Mouse (Mus musculus): ENCODE measurements around the gene Atl3. TPM values are rescaled to one million over a fixed set of nuclear protein-coding genes. Genes with fewer than 3 reads are reported as not detected.

Atl3 gene
- polyA plus RNA-seq, 1 experiment, result 15.3 TPM

DNA sequence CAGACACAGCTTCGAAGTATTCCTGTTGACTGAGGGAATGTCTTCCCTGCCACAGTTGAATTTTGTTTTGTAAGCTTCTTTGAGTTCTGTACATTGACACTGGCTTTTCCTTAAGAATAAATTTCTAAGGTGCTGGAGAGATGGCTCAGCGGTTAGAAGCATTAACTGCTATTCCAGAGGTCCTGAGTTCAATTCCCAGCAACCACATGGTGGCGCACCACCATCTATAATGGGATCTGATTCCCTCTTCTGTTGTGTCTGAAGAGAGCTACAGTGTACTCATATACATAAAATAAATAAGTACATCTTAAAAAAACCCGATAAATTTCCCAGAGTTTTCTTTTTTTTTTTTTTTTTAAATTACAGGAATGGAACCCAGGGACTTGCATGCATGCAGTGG is 14.2 kb downstream of the Atl3 start:
- Histone ChIP-seq H3K36me3 (ENCODE audit: control insufficient read depth, insufficient read depth, low read length) (peaks cover 6% of the 10 kb centered on the region), H3K4me1 (replicated peaks; ENCODE audit: control insufficient read depth, insufficient read depth, low read length) (no peaks in the 10 kb centered on the region), H3K27ac (ENCODE audit: control insufficient read depth, insufficient read depth, low read length) (no peak overlapping the region), H3K4me3 (ENCODE audit: control insufficient read depth, insufficient read depth, low read length) (no peak overlapping the region), H3K27me3 (ENCODE audit: control insufficient read depth, insufficient read depth, low read length) (no peaks in the 10 kb centered on the region)
- no peak for TF ChIP-seq CTCF (IDR thresholded peaks at IDR 0.05; ENCODE audit: borderline replicate concordance, control insufficient read depth, extremely low read depth, insufficient read depth, low read length, poor library complexity)
- no peak for TF ChIP-seq POLR2A (IDR thresholded peaks at IDR 0.05; ENCODE audit: control insufficient read depth, extremely low read depth, insufficient read depth, low read length, poor library complexity)
- DNase-seq, result peak; percentile 23
- 93% methylated on average over 4 of the region's 4 CpGs for WGBS

GRCm38 (mm10) chr19:7516437-7516836 is 22.6 kb downstream of the Atl3 start:
- H3K4me3 ChIP-seq (ENCODE audit: control insufficient read depth, insufficient read depth, low read length), result no peak overlapping the region
- H3K36me3 ChIP-seq (ENCODE audit: control insufficient read depth, insufficient read depth, low read length), result peaks cover 29% of the 10 kb centered on the region

DNA sequence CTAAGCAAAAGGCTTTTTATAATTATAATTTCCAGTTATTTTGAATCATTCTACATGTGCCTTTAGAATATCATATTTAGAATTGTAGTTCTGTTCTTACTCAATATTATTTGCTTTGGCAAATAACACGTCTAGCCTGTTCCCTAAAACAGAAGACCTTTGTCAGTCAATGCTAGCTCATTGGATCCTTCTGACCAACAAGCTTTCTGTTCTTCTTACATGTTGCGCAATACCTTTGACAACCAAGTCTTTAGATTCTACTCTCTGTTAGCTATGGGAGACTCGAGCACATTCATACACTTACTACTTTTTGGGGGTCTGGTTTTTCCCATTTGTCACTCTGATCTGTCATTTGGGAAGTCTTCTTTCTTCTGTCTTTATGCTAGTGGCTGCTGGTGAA is 27.8 kb downstream of the Atl3 start:
- Histone ChIP-seq H3K4me3 (ENCODE audit: control insufficient read depth, insufficient read depth, low read length) (no peak overlapping the region), H3K36me3 (ENCODE audit: control insufficient read depth, insufficient read depth, low read length) (peaks cover 59% of the 10 kb centered on the region), H3K27me3 (ENCODE audit: control insufficient read depth, insufficient read depth, low read length) (no peaks in the 10 kb centered on the region), H3K27ac (ENCODE audit: control insufficient read depth, insufficient read depth, low read length) (no peak overlapping the region), H3K4me1 (replicated peaks; ENCODE audit: control insufficient read depth, insufficient read depth, low read length) (no peaks in the 10 kb centered on the region)
- TF ChIP-seq POLR2A (IDR thresholded peaks at IDR 0.05; ENCODE audit: control insufficient read depth, extremely low read depth, insufficient read depth, low read length, poor library complexity), result no peak
- no peak for DNase-seq
- 96% methylated on average over 3 of the region's 3 CpGs for WGBS

More at GRCm38 (mm10) chr19:7516437-7516836, 22.6 kb downstream of the Atl3 start:
- no peaks in the 10 kb centered on the region for H3K4me1 ChIP-seq (replicated peaks; ENCODE audit: control insufficient read depth, insufficient read depth, low read length)
- H3K27ac ChIP-seq (ENCODE audit: control insufficient read depth, insufficient read depth, low read length), result no peak overlapping the region
- WGBS, result 93% methylated on average over 1 of the region's 1 CpGs
- DNase-seq, result no peak
- TF ChIP-seq CTCF (IDR thresholded peaks at IDR 0.05; ENCODE audit: borderline replicate concordance, control insufficient read depth, extremely low read depth, insufficient read depth, low read length, poor library complexity), result no peak
- no peak for TF ChIP-seq POLR2A (IDR thresholded peaks at IDR 0.05; ENCODE audit: control insufficient read depth, extremely low read depth, insufficient read depth, low read length, poor library complexity)
- no peaks in the 10 kb centered on the region for H3K27me3 ChIP-seq (ENCODE audit: control insufficient read depth, insufficient read depth, low read length)

GRCm38 (mm10) chr19:7522856-7523255 is 29.0 kb downstream of the Atl3 start:
- Histone ChIP-seq H3K27ac (ENCODE audit: control insufficient read depth, insufficient read depth, low read length) (no peak overlapping the region), H3K27me3 (ENCODE audit: control insufficient read depth, insufficient read depth, low read length) (no peaks in the 10 kb centered on the region), H3K4me1 (replicated peaks; ENCODE audit: control insufficient read depth, insufficient read depth, low read length) (no peaks in the 10 kb centered on the region), H3K4me3 (ENCODE audit: control insufficient read depth, insufficient read depth, low read length) (no peak overlapping the region), H3K36me3 (ENCODE audit: control insufficient read depth, insufficient read depth, low read length) (peaks cover 51% of the 10 kb centered on the region)
- TF ChIP-seq POLR2A (IDR thresholded peaks at IDR 0.05; ENCODE audit: control insufficient read depth, extremely low read depth, insufficient read depth, low read length, poor library complexity) (no peak), CTCF (IDR thresholded peaks at IDR 0.05; ENCODE audit: borderline replicate concordance, control insufficient read depth, extremely low read depth, insufficient read depth, low read length, poor library complexity) (no peak)
- DNase-seq, result no peak
- WGBS, result 97% methylated on average over 2 of the region's 2 CpGs

- peak; percentile 41 for DNase-seq
- 91% methylated on average over 1 of the region's 1 CpGs for WGBS
- H3K36me3 ChIP-seq (ENCODE audit: control insufficient read depth, insufficient read depth, low read length), result peaks cover 49% of the 10 kb centered on the region
Measured at GRCm38 (mm10) chr19:7523292-7523691, 29.5 kb downstream of the Atl3 start.

GRCm38 (mm10) chr19:7523781-7524180 is 29.9 kb downstream of the Atl3 start:
- Histone ChIP-seq H3K36me3 (ENCODE audit: control insufficient read depth, insufficient read depth, low read length) (peaks cover 44% of the 10 kb centered on the region), H3K4me1 (replicated peaks; ENCODE audit: control insufficient read depth, insufficient read depth, low read length) (no peaks in the 10 kb centered on the region), H3K27ac (ENCODE audit: control insufficient read depth, insufficient read depth, low read length) (no peak overlapping the region)

More at GRCm38 (mm10) chr19:7523292-7523691, 29.5 kb downstream of the Atl3 start:
- Histone ChIP-seq H3K27ac (ENCODE audit: control insufficient read depth, insufficient read depth, low read length) (no peak overlapping the region), H3K4me3 (ENCODE audit: control insufficient read depth, insufficient read depth, low read length) (no peak overlapping the region), H3K27me3 (ENCODE audit: control insufficient read depth, insufficient read depth, low read length) (no peaks in the 10 kb centered on the region), H3K4me1 (replicated peaks; ENCODE audit: control insufficient read depth, insufficient read depth, low read length) (no peaks in the 10 kb centered on the region)
- TF ChIP-seq POLR2A (IDR thresholded peaks at IDR 0.05; ENCODE audit: control insufficient read depth, extremely low read depth, insufficient read depth, low read length, poor library complexity), result no peak
- no peak for TF ChIP-seq CTCF (IDR thresholded peaks at IDR 0.05; ENCODE audit: borderline replicate concordance, control insufficient read depth, extremely low read depth, insufficient read depth, low read length, poor library complexity)

DNA sequence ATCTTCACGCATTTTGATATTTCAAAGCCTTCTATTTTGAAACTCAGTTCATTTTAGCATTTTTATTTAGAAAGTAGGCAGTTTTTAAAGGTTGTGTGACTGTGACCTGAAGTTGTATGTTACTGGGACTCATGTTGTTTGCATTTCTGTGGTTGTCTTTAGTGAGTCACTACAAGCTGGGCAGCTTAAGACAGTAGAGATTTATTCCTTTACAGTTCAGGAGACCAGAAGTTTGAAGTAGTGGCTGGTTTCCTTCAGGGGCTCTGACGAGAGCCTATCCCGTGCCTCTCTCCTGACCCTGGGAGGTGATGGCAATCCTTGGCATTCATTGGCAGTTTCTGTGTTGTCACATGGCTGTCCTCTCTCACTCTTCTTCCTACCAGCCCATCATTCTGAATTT is 31.0 kb downstream of the Atl3 start:
- no peak for DNase-seq
- Histone ChIP-seq H3K4me1 (replicated peaks; ENCODE audit: control insufficient read depth, insufficient read depth, low read length) (no peaks in the 10 kb centered on the region), H3K27me3 (ENCODE audit: control insufficient read depth, insufficient read depth, low read length) (no peaks in the 10 kb centered on the region), H3K27ac (ENCODE audit: control insufficient read depth, insufficient read depth, low read length) (no peak overlapping the region), H3K36me3 (ENCODE audit: control insufficient read depth, insufficient read depth, low read length) (peaks cover 42% of the 10 kb centered on the region), H3K4me3 (ENCODE audit: control insufficient read depth, insufficient read depth, low read length) (no peak overlapping the region)
- TF ChIP-seq CTCF (IDR thresholded peaks at IDR 0.05; ENCODE audit: borderline replicate concordance, control insufficient read depth, extremely low read depth, insufficient read depth, low read length, poor library complexity) (no peak), POLR2A (IDR thresholded peaks at IDR 0.05; ENCODE audit: control insufficient read depth, extremely low read depth, insufficient read depth, low read length, poor library complexity) (no peak)
- 98% methylated on average over 3 of the region's 3 CpGs for WGBS

More at GRCm38 (mm10) chr19:7523781-7524180, 29.9 kb downstream of the Atl3 start:
- H3K27me3 ChIP-seq (ENCODE audit: control insufficient read depth, insufficient read depth, low read length), result no peaks in the 10 kb centered on the region
- H3K4me3 ChIP-seq (ENCODE audit: control insufficient read depth, insufficient read depth, low read length), result no peak overlapping the region
- TF ChIP-seq POLR2A (IDR thresholded peaks at IDR 0.05; ENCODE audit: control insufficient read depth, extremely low read depth, insufficient read depth, low read length, poor library complexity), result no peak
- no peak for TF ChIP-seq CTCF (IDR thresholded peaks at IDR 0.05; ENCODE audit: borderline replicate concordance, control insufficient read depth, extremely low read depth, insufficient read depth, low read length, poor library complexity)
- no peak for DNase-seq
